Mouse (Mus musculus) myocyte (in vitro differentiated cells): ENCODE data around the gene Hapln2.

Experiments
- E2F4 ChIP-seq: IDR thresholded peaks from one replicate; pipeline ENCODE4 v1.6.1; 2011; ENCODE audit warnings: mild to moderate bottlenecking, control low read depth, moderate library complexity; ENCODE audit not compliant: insufficient read depth
- MAX ChIP-seq: IDR thresholded peaks from one replicate; pipeline ENCODE4 v1.6.1; 2011; ENCODE audit warnings: low read depth, mild to moderate bottlenecking, control low read depth
- POLR2A ChIP-seq: IDR thresholded peaks from one replicate; pipeline ENCODE4 v1.6.1; 2011; ENCODE audit warnings: low read depth, mild to moderate bottlenecking, control low read depth, moderate library complexity; ENCODE audit not compliant: insufficient read length
- USF1 ChIP-seq: IDR thresholded peaks from one replicate; pipeline ENCODE4 v1.6.1; 2011; ENCODE audit warnings: low read depth, mild to moderate bottlenecking, control low read depth, moderate library complexity

- TF ChIP-seq POLR2A: no peak
- TF ChIP-seq USF1: no peak
- TF ChIP-seq MAX: no peak
- no peak for TF ChIP-seq E2F4
Observed at GRCm38 (mm10) chr3:87999243-87999895, 28.0 kb downstream of the Hapln2 start.
